Mouse (Mus musculus): Measurements from ENCODE around the gene S100a13.
A peak's percentile ranks its signal among the peaks of the same experiment; 100 is the strongest.

GRCm38 (mm10) chr3:90513796-90514590 lies at the start of gene S100a13, which contains the start of gene S100a1:
- peak; percentile 8 for TF ChIP-seq CTCF (IDR thresholded peaks at IDR 0.05; ENCODE audit: control insufficient read depth, insufficient read depth, insufficient read length)
- TF ChIP-seq MAX (IDR thresholded peaks at IDR 0.05), result no peak
- no peak for TF ChIP-seq MYOD1 (IDR thresholded peaks at IDR 0.05; ENCODE audit: control insufficient read depth, insufficient read length, low read depth)

Measured in C2C12 (cell line).